Mouse (Mus musculus): ENCODE measurements around the gene 1700020N01Rik.

DNA sequence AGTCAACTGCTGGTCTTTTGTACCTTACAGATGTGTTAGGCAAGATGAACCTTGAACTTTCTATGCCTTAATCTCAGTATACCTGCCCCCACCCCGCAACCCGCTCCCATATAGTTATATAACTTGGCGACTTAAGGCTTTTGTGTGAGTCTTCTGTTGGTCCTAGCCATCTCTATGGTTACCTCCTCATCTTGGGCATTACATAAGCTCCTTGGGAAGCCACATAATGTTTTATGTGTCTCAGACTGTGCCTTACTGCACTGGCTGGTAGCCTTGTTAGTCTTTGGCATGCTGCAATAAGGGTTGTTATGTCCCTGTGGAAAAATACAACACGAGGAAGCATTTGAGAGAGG, 39.3 kb upstream of the 1700020N01Rik start:
- TF ChIP-seq CTCF (IDR thresholded peaks at IDR 0.05; ENCODE audit: low read depth): no peak
- no peak for TF ChIP-seq EP300 (IDR thresholded peaks at IDR 0.05; ENCODE audit: low read depth)

Data from liver, embryonic 14.5 days (tissue).